Mouse (Mus musculus): ENCODE data around the gene Ly6g6c.

The Ly6g6c gene

GRCm38 (mm10) chr17:35083929-35084497 lies 18.8 kb downstream of the Ly6g6c start:
- no peak for DNase-seq (ENCODE audit: low spot score)

GRCm38 (mm10) chr17:35085208-35085865 lies 20.1 kb downstream of the Ly6g6c start, which contains the start of gene Ly6g6f:
Gene Ly6g6f (minus strand): TSS chr17:35085610.
- DNase-seq (ENCODE audit: low spot score) = no peak

GRCm38 (mm10) chr17:35088151-35088550 lies 23.0 kb downstream of the Ly6g6c start:
- DNase-seq (ENCODE audit: low spot score) = no peak

GRCm38 (mm10) chr17:35088825-35089644 lies 23.8 kb downstream of the Ly6g6c start, which contains the start of gene Abhd16a:
Gene Abhd16a (plus strand): TSS chr17:35089263.
- DNase-seq (ENCODE audit: low spot score) = peak; percentile 89

- DNase-seq (ENCODE audit: low spot score) = no peak
These were observed 25.2 kb downstream of the Ly6g6c start for GRCm38 (mm10) chr17:35090166-35090932.

- DNase-seq (ENCODE audit: low spot score) = no peak
These were observed 27.4 kb downstream of the Ly6g6c start for GRCm38 (mm10) chr17:35092403-35093198.

- peak; percentile 51 for DNase-seq (ENCODE audit: low spot score)
These were observed 29.5 kb downstream of the Ly6g6c start for GRCm38 (mm10) chr17:35094475-35095365.

- DNase-seq (ENCODE audit: low spot score) = no peak
These were observed 31.4 kb downstream of the Ly6g6c start for GRCm38 (mm10) chr17:35096597-35096996.

- DNase-seq (ENCODE audit: low spot score) = no peak
These were observed 32.0 kb downstream of the Ly6g6c start for GRCm38 (mm10) chr17:35097164-35097655.

- DNase-seq (ENCODE audit: low spot score) = no peak
These were observed 35.1 kb downstream of the Ly6g6c start for GRCm38 (mm10) chr17:35100196-35100765.

- DNase-seq (ENCODE audit: low spot score) = no peak
These were observed 36.0 kb downstream of the Ly6g6c start for GRCm38 (mm10) chr17:35101161-35101560.

GRCm38 (mm10) chr17:35102299-35102698 lies 37.1 kb downstream of the Ly6g6c start:
- DNase-seq (ENCODE audit: low spot score) = no peak

- no peak for DNase-seq (ENCODE audit: low spot score)
These were observed 38.1 kb downstream of the Ly6g6c start for GRCm38 (mm10) chr17:35103221-35103690.

- no peak for DNase-seq (ENCODE audit: low spot score)
These were observed 38.9 kb downstream of the Ly6g6c start for GRCm38 (mm10) chr17:35104079-35104478.

- no peak for DNase-seq (ENCODE audit: low spot score)
These were observed 39.6 kb downstream of the Ly6g6c start for GRCm38 (mm10) chr17:35104754-35105153.

GRCm38 (mm10) chr17:35105740-35106389 lies 40.7 kb downstream of the Ly6g6c start:
- no peak for DNase-seq (ENCODE audit: low spot score)

GRCm38 (mm10) chr17:35106522-35106921 lies 41.3 kb downstream of the Ly6g6c start:
- no peak for DNase-seq (ENCODE audit: low spot score)

GRCm38 (mm10) chr17:35108097-35108496 lies 42.9 kb downstream of the Ly6g6c start, which contains the start of gene Ly6g5c:
Gene Ly6g5c (plus strand): TSS chr17:35108279.
- no peak for DNase-seq (ENCODE audit: low spot score)

GRCm38 (mm10) chr17:35111774-35112173 lies 46.6 kb downstream of the Ly6g6c start:
- DNase-seq (ENCODE audit: low spot score) = no peak

Data from ovary, adult 18-20 months (tissue).